Mouse (Mus musculus): ENCODE results near the gene Foxp4.

The Foxp4 gene

GRCm38 (mm10) chr17:47929431-47929830, 5.0 kb upstream of the Foxp4 start:
- DNase-seq (ENCODE audit: low spot score): no peak

GRCm38 (mm10) chr17:47925988-47926387, 1.5 kb upstream of the Foxp4 start:
- no peak for DNase-seq (ENCODE audit: low spot score)

GRCm38 (mm10) chr17:47925340-47925926, 988 bp upstream of the Foxp4 start:
- DNase-seq (ENCODE audit: low spot score): no peak

- no peak for DNase-seq (ENCODE audit: low spot score)
Observed at GRCm38 (mm10) chr17:47923678-47924382, 615 bp downstream of the Foxp4 start.

GRCm38 (mm10) chr17:47923011-47923677, 1.3 kb downstream of the Foxp4 start:
- no peak for DNase-seq (ENCODE audit: low spot score)

- DNase-seq (ENCODE audit: low spot score): no peak
Observed at GRCm38 (mm10) chr17:47922579-47922978, 1.9 kb downstream of the Foxp4 start.

GRCm38 (mm10) chr17:47922116-47922515, 2.3 kb downstream of the Foxp4 start:
- DNase-seq (ENCODE audit: low spot score): no peak

GRCm38 (mm10) chr17:47921136-47921665, 3.2 kb downstream of the Foxp4 start:
- DNase-seq (ENCODE audit: low spot score): no peak

GRCm38 (mm10) chr17:47919826-47920225, 4.6 kb downstream of the Foxp4 start:
- no peak for DNase-seq (ENCODE audit: low spot score)

GRCm38 (mm10) chr17:47917907-47918306, 6.5 kb downstream of the Foxp4 start:
- no peak for DNase-seq (ENCODE audit: low spot score)

- DNase-seq (ENCODE audit: low spot score): no peak
Observed at GRCm38 (mm10) chr17:47917212-47917611, 7.2 kb downstream of the Foxp4 start.

- DNase-seq (ENCODE audit: low spot score): no peak
Observed at GRCm38 (mm10) chr17:47914676-47915219, 9.7 kb downstream of the Foxp4 start.

- peak; percentile 80 for DNase-seq (ENCODE audit: low spot score)
Observed at GRCm38 (mm10) chr17:47909091-47910001, 15.1 kb downstream of the Foxp4 start.

GRCm38 (mm10) chr17:47908079-47908478, 16.4 kb downstream of the Foxp4 start:
- DNase-seq (ENCODE audit: low spot score): no peak

GRCm38 (mm10) chr17:47907366-47907920, 17.0 kb downstream of the Foxp4 start:
- no peak for DNase-seq (ENCODE audit: low spot score)

GRCm38 (mm10) chr17:47903846-47904680, 20.4 kb downstream of the Foxp4 start:
- no peak for DNase-seq (ENCODE audit: low spot score)

GRCm38 (mm10) chr17:47901782-47902181, 22.7 kb downstream of the Foxp4 start:
- DNase-seq (ENCODE audit: low spot score): peak; percentile 49

- no peak for DNase-seq (ENCODE audit: low spot score)
Observed at GRCm38 (mm10) chr17:47900716-47901115, 23.7 kb downstream of the Foxp4 start.

GRCm38 (mm10) chr17:47899156-47899555, 25.3 kb downstream of the Foxp4 start:
- DNase-seq (ENCODE audit: low spot score): no peak
